Mouse (Mus musculus) spleen, postnatal 14 days (tissue): ENCODE results near the gene Tmem86a.

ENCODE experiments used
- DNase-seq, 2 experiments: peaks; one replicate each; pipeline ENCODE4 v3.0.0; 2021 to 2022; ENCODE audit warnings: low spot score in 2 of 2

Tmem86a gene

GRCm38 (mm10) chr7:47076729-47077128, 26.3 kb downstream of the Tmem86a start:
- DNase-seq: no peak

- peak in 1 of 2 experiments; percentile 45 for DNase-seq
Measured at GRCm38 (mm10) chr7:47077451-47077850, 27.1 kb downstream of the Tmem86a start.

GRCm38 (mm10) chr7:47080868-47081267, 30.5 kb downstream of the Tmem86a start:
- DNase-seq: no peak

- DNase-seq: peak; percentile 28 to 54
Measured at GRCm38 (mm10) chr7:47081277-47081676, 30.9 kb downstream of the Tmem86a start.

GRCm38 (mm10) chr7:47085075-47085474, 34.7 kb downstream of the Tmem86a start:
- DNase-seq: no peak

- DNase-seq: no peak
Measured at GRCm38 (mm10) chr7:47093935-47094334, 43.5 kb downstream of the Tmem86a start.

GRCm38 (mm10) chr7:47094969-47095368, 44.6 kb downstream of the Tmem86a start:
- no peak for DNase-seq

- no peak for DNase-seq
Measured at GRCm38 (mm10) chr7:47098044-47098443, 47.6 kb downstream of the Tmem86a start.

- DNase-seq: no peak
Measured at GRCm38 (mm10) chr7:47099306-47099705, 48.9 kb downstream of the Tmem86a start.

GRCm38 (mm10) chr7:47100615-47101014, 50.2 kb downstream of the Tmem86a start:
- DNase-seq: no peak

- no peak for DNase-seq
Measured at GRCm38 (mm10) chr7:47102970-47103369, 52.6 kb downstream of the Tmem86a start.

- DNase-seq: peak; percentile 33 to 59
Measured at GRCm38 (mm10) chr7:47103671-47104414, 53.4 kb downstream of the Tmem86a start.
